Mouse (Mus musculus) mature B cell (primary cell): ENCODE measurements at regions not wholly inside any gene's neighbourhood (a gene's known extent, or its start where the extent isn't known, plus 50 kb on each side); places are given as distances from the start of the nearest gene placed in this dataset.
"Not testable (repeated sequence)": the region's sequence is repeated elsewhere in the genome, so short reads cannot be mapped to it uniquely, and the experiment has no call there.

Experiments
- in situ Hi-C: fragments of 300-500 bp; cut with MboI; formaldehyde crosslinking; loops from 2 replicates; pipeline ENCODE4 v1.14.3; 2019

- in situ Hi-C loops: loop anchor here (10.0 kb wide), 1 partner anchor 73 kb away; no protein-coding TSS in a partner anchor
Observed at GRCm38 (mm10) chr2:75781781-75782211, 50.2 kb upstream of the Agps start.

DNA sequence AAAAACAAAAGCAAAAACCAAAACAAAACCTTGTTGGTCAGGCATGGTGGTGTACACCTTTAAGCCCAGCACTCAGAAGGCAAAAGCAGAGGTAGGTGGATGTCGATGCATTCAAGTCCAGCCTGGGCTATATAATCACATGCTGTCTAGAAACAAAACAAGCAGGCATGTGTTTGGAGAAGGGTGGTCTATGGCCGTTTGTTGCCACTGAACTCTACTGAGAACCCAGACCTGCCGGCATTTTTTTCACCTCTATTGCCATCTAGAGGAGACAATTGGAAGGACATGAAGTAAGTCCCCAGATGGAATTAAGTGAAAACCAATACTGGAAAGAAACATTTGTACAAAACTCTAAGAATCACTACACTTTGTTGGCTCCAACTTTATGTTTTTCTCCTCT, 50.9 kb upstream of the Agps start:
- in situ Hi-C loops: loop anchor here (10.0 kb wide), 1 partner anchor 74 kb away; no protein-coding TSS in a partner anchor

DNA sequence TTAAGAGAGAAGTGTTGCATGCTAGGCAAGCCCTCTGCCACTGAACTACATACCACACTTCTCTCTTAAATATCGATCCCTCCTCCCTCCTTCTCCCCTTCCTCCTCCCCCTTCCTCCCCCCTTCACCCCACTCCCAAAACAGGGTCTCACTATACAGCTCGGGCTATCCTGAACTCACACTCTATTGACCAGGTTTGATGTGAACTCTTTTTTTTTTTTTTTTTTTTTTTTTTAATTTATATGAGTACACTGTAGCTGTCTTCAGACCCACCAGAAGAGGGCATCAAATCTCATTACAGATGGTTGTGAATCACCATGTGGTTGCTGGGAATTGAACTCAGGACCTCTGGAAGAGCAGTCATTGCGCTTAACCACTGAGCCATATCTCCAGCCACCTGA, 53.3 kb upstream of the Agps start:
- in situ Hi-C loops: not testable (repeated sequence)

DNA sequence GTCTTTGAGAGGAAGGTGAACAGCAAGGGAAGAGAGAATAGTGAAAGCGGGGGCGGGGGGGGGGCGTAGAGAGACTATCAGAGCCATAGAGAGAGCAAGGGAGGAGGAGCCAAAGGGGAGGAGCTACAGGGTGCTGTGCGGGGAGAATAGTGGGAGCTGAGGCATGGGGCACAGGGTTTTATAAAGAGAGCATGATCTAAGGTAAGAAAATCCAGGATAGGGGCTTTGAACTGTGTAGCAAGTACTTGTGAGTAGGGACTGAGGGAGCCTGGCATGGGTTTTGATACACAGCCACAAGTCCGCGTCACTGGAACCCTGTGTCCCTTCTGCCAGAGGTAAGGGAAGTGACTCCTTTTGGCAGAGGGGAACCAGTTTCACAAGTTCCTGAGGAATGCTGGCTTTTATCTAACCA, 54.9 kb upstream of the Agps start:
- in situ Hi-C loops: no loop called here

GRCm38 (mm10) chr2:75776533-75776932, 55.4 kb upstream of the Agps start:
- in situ Hi-C loops: no loop called here

GRCm38 (mm10) chr2:75775217-75775616, 56.8 kb upstream of the Agps start:
- in situ Hi-C loops: no loop called here

DNA sequence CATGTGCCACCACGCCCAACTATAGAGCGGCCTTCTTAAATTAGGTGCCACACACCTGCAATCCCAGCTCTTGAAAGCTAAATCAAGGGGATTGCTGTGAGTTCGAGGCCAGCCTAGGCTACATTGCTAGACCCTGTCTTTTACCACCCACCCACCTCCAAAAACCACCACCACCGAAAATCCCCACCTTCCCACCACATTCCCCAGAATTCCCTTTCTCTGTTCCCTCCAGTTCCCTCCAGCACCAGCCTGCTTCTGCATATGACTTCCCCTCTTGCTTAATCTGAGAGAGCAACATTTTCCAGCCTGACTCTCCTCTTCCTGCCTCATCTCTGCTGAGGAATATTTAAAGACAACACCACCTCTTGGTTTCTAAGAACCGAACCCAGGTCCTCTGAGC, 58.5 kb upstream of the Agps start:
- in situ Hi-C loops: loop anchor here (5.0 kb wide), 1 partner anchor 161 kb away; no protein-coding TSS in a partner anchor

- in situ Hi-C loops: loop anchor here (5.0 kb wide), 1 partner anchor 160 kb away; no protein-coding TSS in a partner anchor
Observed at GRCm38 (mm10) chr2:75772251-75772956, 59.6 kb upstream of the Agps start.

GRCm38 (mm10) chr2:75770633-75771032, 61.3 kb upstream of the Agps start:
- in situ Hi-C loops: loop anchor here (5.0 kb wide), 1 partner anchor 158 kb away; no protein-coding TSS in a partner anchor

GRCm38 (mm10) chr2:75768559-75769304, 63.2 kb upstream of the Agps start:
- in situ Hi-C loops: no loop called here

GRCm38 (mm10) chr2:75767871-75768558, 63.6 kb upstream of the Nfe2l2 start:
- in situ Hi-C loops: no loop called here

DNA sequence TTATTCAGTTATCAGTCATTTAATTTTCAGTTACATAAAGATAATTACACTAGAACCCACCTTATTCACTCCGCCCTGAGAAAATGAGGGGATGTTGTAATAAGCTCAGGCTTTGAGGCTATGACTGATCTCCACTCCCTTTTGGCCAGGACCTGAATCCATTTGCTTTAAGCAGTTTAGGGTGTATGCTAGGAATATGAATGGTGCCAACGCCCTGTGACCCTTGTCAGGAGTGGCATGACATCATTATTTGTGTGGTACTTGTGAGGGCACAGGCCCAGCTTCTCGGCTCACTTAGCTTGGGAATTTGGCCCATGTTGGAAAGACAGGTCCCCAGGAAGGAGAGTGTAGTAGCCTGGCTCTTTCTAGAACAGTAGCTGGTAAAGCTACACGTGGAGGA, 61.0 kb upstream of the Nfe2l2 start:
- in situ Hi-C loops: no loop called here

GRCm38 (mm10) chr2:75763252-75763651, 58.8 kb upstream of the Nfe2l2 start:
- in situ Hi-C loops: no loop called here

GRCm38 (mm10) chr2:75762030-75762429, 57.6 kb upstream of the Nfe2l2 start:
- in situ Hi-C loops: no loop called here

- in situ Hi-C loops: no loop called here
Observed at GRCm38 (mm10) chr2:75761626-75762025, 57.2 kb upstream of the Nfe2l2 start.

DNA sequence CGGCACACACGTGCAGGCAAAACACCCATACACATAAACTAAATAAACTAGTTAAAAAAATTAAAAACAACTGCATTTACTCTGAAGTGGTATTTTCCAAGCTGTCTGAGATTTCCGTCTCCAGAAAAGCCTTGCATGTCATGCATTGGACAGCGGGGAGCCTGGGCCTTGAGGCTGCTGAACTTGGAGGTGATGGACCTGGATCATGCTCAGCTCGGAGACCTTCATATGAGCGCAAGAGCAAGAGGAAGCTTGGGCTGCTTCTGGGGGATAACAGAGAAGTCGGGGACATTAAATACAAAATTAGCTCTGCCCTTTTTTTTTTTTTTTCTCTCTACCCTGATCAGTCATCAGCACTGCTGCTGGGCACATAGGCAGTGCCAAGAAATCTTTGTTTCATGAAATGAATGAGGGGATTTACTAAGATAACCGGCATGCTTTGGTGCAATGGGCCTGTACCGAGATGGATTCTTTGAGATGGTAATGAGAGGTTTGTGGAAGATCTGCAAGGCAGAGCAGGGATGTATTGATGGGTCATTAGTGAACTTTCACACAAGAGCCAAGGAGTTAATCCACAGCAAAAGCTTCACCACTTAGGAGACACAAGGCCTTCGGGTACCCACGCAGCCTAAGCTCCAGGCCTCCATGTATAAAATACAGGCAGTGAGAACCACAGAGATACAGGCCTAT, 54.9 kb upstream of the Nfe2l2 start:
- in situ Hi-C loops: no loop called here

- in situ Hi-C loops: no loop called here
Observed at GRCm38 (mm10) chr2:75758277-75758676, 53.8 kb upstream of the Nfe2l2 start.

DNA sequence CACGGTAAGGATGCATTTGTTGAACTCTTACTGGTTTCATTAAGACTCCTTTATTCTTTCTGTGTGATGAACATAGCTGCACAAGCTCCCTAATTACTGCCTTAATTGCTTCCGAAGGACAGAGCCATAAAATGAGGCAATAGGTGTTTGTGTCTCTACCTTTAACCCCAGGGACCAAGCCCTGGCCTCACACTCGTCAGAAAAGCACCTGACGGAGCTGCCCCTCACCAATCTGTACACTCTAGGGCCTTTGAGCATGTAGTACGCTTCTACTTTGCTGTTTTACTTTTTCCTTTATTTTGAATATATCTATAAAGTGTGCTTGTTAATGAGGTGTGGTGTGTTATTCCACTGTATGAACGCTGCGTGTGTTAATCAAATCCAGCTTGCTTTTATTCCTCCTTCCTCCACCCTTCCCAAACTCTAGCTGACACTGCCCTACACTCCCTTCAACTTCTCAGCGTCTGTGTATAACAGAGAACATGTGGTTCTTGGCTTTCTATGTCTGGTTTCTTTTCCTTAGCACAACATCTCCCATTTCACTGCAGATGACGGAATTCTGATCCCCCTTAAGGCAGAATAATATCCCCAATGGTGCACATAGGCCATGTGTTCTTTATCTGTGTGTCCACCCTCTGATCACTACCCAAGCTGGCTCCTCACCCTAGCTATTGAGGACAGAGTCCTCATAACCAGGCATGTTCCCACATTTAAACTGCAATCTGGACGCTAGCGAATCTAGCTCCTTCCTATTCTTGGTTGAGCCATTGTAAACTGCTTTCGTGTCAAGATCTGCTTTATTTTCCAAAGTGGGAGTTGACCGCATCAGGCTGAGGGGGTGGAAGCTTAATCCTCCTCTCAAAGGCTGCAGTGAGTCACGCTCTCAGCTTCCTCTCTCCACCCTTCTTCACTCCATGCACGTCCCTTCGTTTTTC, 52.5 kb upstream of the Nfe2l2 start:
- in situ Hi-C loops: no loop called here

DNA sequence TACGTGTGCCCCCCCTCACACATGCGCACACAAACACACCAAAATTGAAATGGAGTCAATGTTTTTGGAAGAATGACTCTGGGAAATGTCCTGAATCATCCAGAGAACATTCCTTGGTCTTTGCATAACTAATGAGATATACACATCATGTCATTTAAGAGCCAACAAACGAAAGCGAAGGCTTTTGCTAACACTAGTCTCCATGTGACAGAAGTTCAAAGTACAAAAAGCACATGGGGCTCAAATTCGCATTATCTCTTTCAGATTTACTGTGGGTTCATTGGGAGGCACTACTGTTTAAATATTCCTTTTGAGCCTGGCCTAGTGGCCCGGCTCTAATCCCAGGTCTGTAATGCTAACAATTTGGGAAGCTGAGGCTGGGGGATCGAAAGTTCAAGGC, 50.2 kb upstream of the Nfe2l2 start:
- in situ Hi-C loops: no loop called here
